In genomic region chr2:167920041-167920440, GRCm38 (mm10) we compare ENCODE assay signal across 16 mouse cellular contexts. TPM values are rescaled to one million over a fixed set of nuclear protein-coding genes. Genes with fewer than 3 reads are reported as not detected.
DNase-seq lines count a peak whose midpoint lies in the region; ATAC-seq and TF ChIP-seq lines count a peak whose summit lies in the region.
"Had no signal": no experiment of that assay in that cellular context is flagged by ENCODE, and none has a peak within 500 bp of the region (broad histone marks: within the 10 kb centered on the region; RNA-seq: fewer than 3 reads in every experiment).

No protein-coding gene starts in this region.

- no peaks in the 10 kb centered on the region for H3K9me3 ChIP-seq in midbrain, embryonic 11.5 days (ENCODE audit: control insufficient read depth, low read length)
- no peaks in the 10 kb centered on the region for H3K9me3 ChIP-seq in midbrain, postnatal 0 days (ENCODE audit: low read length)
- H3K9me3 ChIP-seq in stomach, embryonic 15.5 days: no peaks in the 10 kb centered on the region
- H3K9me3 ChIP-seq: forebrain, embryonic 13.5 days; midbrain, embryonic 13.5 days; neural tube, embryonic 12.5 days had no signal

- peak; percentile 73 for DNase-seq in adrenal gland, postnatal 14 days
- no peak for DNase-seq in adrenal gland, adult 18-20 months (ENCODE audit: low spot score in 2 of 2)
- peak; percentile 49 for DNase-seq in midbrain, embryonic 11.5 days (ENCODE audit: low spot score, missing footprints)
- DNase-seq in midbrain, postnatal 0 days (ENCODE audit: low spot score): no peak
- DNase-seq in kidney, postnatal 14 days: peak; percentile 60
- no peak for DNase-seq in thymus, postnatal 0 days (ENCODE audit: low spot score)
- DNase-seq: cerebellum, adult 18-20 months; gastrocnemius, postnatal 14 days; thymus, postnatal 25 days had no signal

- H3K9ac ChIP-seq in midbrain, embryonic 11.5 days (ENCODE audit: low read length): no peak overlapping the region
- H3K9ac ChIP-seq in midbrain, postnatal 0 days (replicated peaks; ENCODE audit: low read length, poor library complexity, severe bottlenecking): no peak overlapping the region
- H3K9ac ChIP-seq in stomach, embryonic 15.5 days: no peak overlapping the region
- H3K9ac ChIP-seq: forebrain, embryonic 13.5 days; liver, embryonic 14.5 days; midbrain, embryonic 13.5 days; neural tube, embryonic 12.5 days had no signal

- no peak overlapping the region for H3K4me3 ChIP-seq in midbrain, embryonic 11.5 days (ENCODE audit: low read depth, low read length)
- H3K4me3 ChIP-seq in midbrain, postnatal 0 days (ENCODE audit: low read depth, low read length): no peak overlapping the region
- no peak overlapping the region for H3K4me3 ChIP-seq in stomach, embryonic 15.5 days (replicated peaks)
- H3K4me3 ChIP-seq: forebrain, embryonic 13.5 days; midbrain, embryonic 13.5 days; neural tube, embryonic 12.5 days had no signal

- no peaks in the 10 kb centered on the region for H3K36me3 ChIP-seq in midbrain, embryonic 11.5 days (ENCODE audit: control insufficient read depth, insufficient read depth, low read length)
- H3K36me3 ChIP-seq in midbrain, postnatal 0 days (ENCODE audit: insufficient read depth, low read length): no peaks in the 10 kb centered on the region
- H3K36me3 ChIP-seq in stomach, embryonic 15.5 days: no peaks in the 10 kb centered on the region
- H3K36me3 ChIP-seq: midbrain, embryonic 13.5 days; neural tube, embryonic 12.5 days had no signal

- peaks cover 4% of the 10 kb centered on the region; the same call in 1 of the 2 replicates for H3K4me1 ChIP-seq in midbrain, embryonic 11.5 days (ENCODE audit: control insufficient read depth, insufficient read depth, low read length)
- no peaks in the 10 kb centered on the region for H3K4me1 ChIP-seq in midbrain, postnatal 0 days (ENCODE audit: insufficient read depth, low read length)
- no peaks in the 10 kb centered on the region for H3K4me1 ChIP-seq in stomach, embryonic 15.5 days

- no peak for ATAC-seq in midbrain, embryonic 11.5 days (ENCODE audit: low FRiP score)
- ATAC-seq in midbrain, postnatal 0 days (ENCODE audit: low FRiP score): no peak
- ATAC-seq in stomach, embryonic 15.5 days (ENCODE audit: insufficient read depth, low FRiP score, low read depth): no peak
- ATAC-seq in inflammation-experienced regulatory T-cells, adult 6 months: no peak
- ATAC-seq: forebrain, embryonic 13.5 days; intestine, postnatal 0 days; midbrain, embryonic 13.5 days had no signal

- H3K27ac ChIP-seq in midbrain, embryonic 11.5 days (ENCODE audit: low read depth, low read length): no peak overlapping the region
- no peak overlapping the region for H3K27ac ChIP-seq in midbrain, postnatal 0 days (ENCODE audit: low read depth, low read length)
- 0 out of 2 replicates have a peak overlapping the region, but pooled peaks have one; percentile 4 for H3K27ac ChIP-seq in stomach, embryonic 15.5 days
- H3K27ac ChIP-seq: forebrain, embryonic 13.5 days; liver, embryonic 14.5 days; midbrain, embryonic 13.5 days; neural tube, embryonic 12.5 days had no signal

- H3K27me3 ChIP-seq in midbrain, embryonic 11.5 days (ENCODE audit: control insufficient read depth, insufficient read depth, low read length): no peaks in the 10 kb centered on the region
- no peaks in the 10 kb centered on the region for H3K27me3 ChIP-seq in midbrain, postnatal 0 days (ENCODE audit: insufficient read depth, low read length)
- no peaks in the 10 kb centered on the region for H3K27me3 ChIP-seq in stomach, embryonic 15.5 days (replicated peaks)
- H3K27me3 ChIP-seq: forebrain, embryonic 13.5 days; midbrain, embryonic 13.5 days; neural tube, embryonic 12.5 days had no signal

- TF ChIP-seq CTCF in midbrain, postnatal 0 days (IDR thresholded peaks at IDR 0.05): no peak

- H3K4me2 ChIP-seq in midbrain, embryonic 11.5 days: no peak overlapping the region
- H3K4me2 ChIP-seq in midbrain, postnatal 0 days (ENCODE audit: low read depth, low read length, poor library complexity, severe bottlenecking): no peak overlapping the region
- no peak overlapping the region for H3K4me2 ChIP-seq in stomach, embryonic 15.5 days
- H3K4me2 ChIP-seq: forebrain, embryonic 13.5 days; midbrain, embryonic 13.5 days; neural tube, embryonic 12.5 days had no signal

- WGBS in midbrain, embryonic 11.5 days: 78% methylated on average over 11 of the region's 11 CpGs
- WGBS in midbrain, postnatal 0 days: 81% methylated on average over 11 of the region's 11 CpGs
- WGBS in stomach, embryonic 15.5 days: 60% methylated on average over 11 of the region's 11 CpGs

RNA-seq across cellular contexts. Expression of gene Ptpn1, which starts 11.8 kb away (rescaled TPM):
- 48.2 and 54.3 TPM in 2 replicates for total RNA-seq in adrenal gland, postnatal 14 days (2021)
- total RNA-seq in adrenal gland, adult 18-20 months (2021): 10 to 100 TPM; 56.6 to 64.4 TPM
- 89.8 and 92.6 TPM in 2 replicates for polyA plus RNA-seq in midbrain, embryonic 11.5 days (2014; fragmentation: Nextera tagmentation; extraction: Ambion mirVana)
- 36.8 and 42.7 TPM in 2 replicates for total RNA-seq in midbrain, postnatal 0 days (2014; rRNA removed)
- 54.3 and 59.1 TPM in 2 replicates for polyA plus RNA-seq in midbrain, postnatal 0 days (2015; fragmentation: Nextera tagmentation; extraction: Ambion mirVana)
- polyA plus RNA-seq in stomach, embryonic 15.5 days (2015; fragmentation: Nextera tagmentation; extraction: Ambion mirVana): 52.8 and 54.8 TPM in 2 replicates
- 102 and 110 TPM in 2 replicates for polyA plus RNA-seq in thymus, postnatal 0 days (2015; fragmentation: Nextera tagmentation; extraction: Ambion mirVana)
- polyA plus RNA-seq in inflammation-experienced regulatory T-cells, adult 6 months (2017; shearing (Covaris generic)): 100 to 1,000 TPM; 121 to 180 (median 127) TPM

Comparison
In these comparisons a context has a peak if more than half of its experiments do, and no peak if none do; other contexts are left out.
1. DNase-seq: peak in adrenal gland, postnatal 14 days (single experiment), midbrain, embryonic 11.5 days (single experiment) and kidney, postnatal 14 days (single experiment); none in adrenal gland, adult 18-20 months (0 of 2), midbrain, postnatal 0 days (single experiment) and thymus, postnatal 0 days (single experiment).